Mouse (Mus musculus) adrenal gland, adult 8-10 months (tissue): ENCODE measurements around the gene Gng11. TPM values are rescaled to one million over a fixed set of nuclear protein-coding genes. Genes with fewer than 3 reads are reported as not detected.

Experiments
- total RNA-seq, 4 experiments: library from RNA; stranded (reverse); gene quantifications; 2 replicates each; pipeline ENCODE4 v1.2.4; 2022

Gene Gng11
- total RNA-seq, 4 experiments from 2014 or later, result 23.1 to 45.2 (median 35.0) TPM

Other genes with a start within 250 kb of the Gng11 start
- gene Calcr, start 239.2 kb upstream of the Gng11 start, total RNA-seq, result not detected
- 1 to 10 TPM in 3 of 4 experiments, under 1 TPM in 1; 0.75 to 1.6 (median 1.2) TPM for gene Tfpi2, start 15.0 kb upstream of the Gng11 start, total RNA-seq
- not detected for gene Gngt1, start 10.1 kb upstream of the Gng11 start, total RNA-seq
- 10 to 100 TPM; 41.8 to 74.8 (median 52.9) TPM for gene Bet1, start 83.1 kb downstream of the Gng11 start, total RNA-seq